Mouse (Mus musculus): ENCODE results near the gene Asic2. TPM values are rescaled to one million over a fixed set of nuclear protein-coding genes. Genes with fewer than 3 reads are reported as not detected.

Asic2 gene
- polyA plus RNA-seq, 1 experiment from 2014 or later, result 1.7 TPM

DNA sequence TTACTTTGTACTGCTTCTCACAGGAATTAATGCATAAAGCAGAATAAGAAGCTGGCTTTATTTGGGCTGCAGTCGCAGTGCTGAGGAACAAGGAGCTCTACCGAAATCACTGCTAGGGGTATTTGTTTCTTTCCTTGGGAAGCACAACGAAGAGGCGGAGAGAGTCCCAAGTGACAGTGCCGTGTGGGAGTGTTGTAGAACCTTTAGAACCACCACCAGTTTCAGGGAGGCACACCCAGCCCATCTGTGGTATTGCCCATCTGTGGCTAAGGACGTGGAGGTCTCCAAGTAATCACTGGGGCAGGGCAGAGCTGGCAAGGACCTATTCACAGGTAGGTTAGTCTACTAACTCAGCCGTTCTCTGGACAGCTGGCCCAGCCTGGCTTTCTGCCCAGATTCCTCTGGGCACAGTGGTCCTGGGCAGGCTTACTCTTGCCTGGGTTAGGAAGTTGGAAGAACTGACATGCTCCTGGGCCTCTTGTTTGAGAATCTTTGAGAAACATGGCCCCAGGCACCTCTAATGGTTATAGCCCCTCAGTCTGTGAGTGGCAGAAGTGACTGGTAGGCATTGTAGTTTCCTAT is 1085.9 kb downstream of the Asic2 start:
- Histone ChIP-seq H3K36me3 (no peaks in the 10 kb centered on the region), H3K9me3 (replicated peaks) (no peaks in the 10 kb centered on the region), H3K4me1 (no peaks in the 10 kb centered on the region), H3K27me3 (ENCODE audit: low read depth, poor library complexity, severe bottlenecking) (0 out of 2 replicates have a peak, but pooled peaks cover 6% of the 10 kb centered on the region), H3K27ac (replicated peaks) (no peak overlapping the region), H3K4me3 (no peak overlapping the region)
- no peak for DNase-seq (ENCODE audit: low spot score)
- WGBS, result 89% methylated on average over 7 of the region's 7 CpGs

DNA sequence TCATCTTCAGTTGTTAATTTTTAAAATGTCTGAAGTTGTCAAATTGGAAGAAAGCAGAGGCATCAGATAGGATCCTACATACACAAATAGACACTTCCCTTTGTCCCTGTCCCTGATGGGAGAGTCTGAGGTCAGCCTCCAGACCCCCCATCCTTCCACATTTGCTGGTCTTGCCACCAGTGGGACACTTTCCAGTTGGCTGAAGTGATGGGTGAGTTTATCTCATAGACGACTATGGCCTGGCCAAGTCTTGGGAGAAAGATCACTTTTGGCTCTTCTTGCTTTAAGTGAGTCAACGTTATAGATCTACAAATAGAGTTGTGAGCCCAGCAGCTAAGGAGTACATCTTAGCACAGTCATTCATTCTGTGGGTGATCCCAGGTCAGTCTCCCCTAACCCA is 1090.2 kb downstream of the Asic2 start:
- Histone ChIP-seq H3K4me1 (no peaks in the 10 kb centered on the region), H3K36me3 (no peaks in the 10 kb centered on the region), H3K4me3 (no peak overlapping the region), H3K9me3 (replicated peaks) (no peaks in the 10 kb centered on the region), H3K27me3 (ENCODE audit: low read depth, poor library complexity, severe bottlenecking) (no peaks in the 10 kb centered on the region), H3K27ac (replicated peaks) (no peak overlapping the region)
- 93% methylated on average over 2 of the region's 2 CpGs for WGBS
- no peak for DNase-seq (ENCODE audit: low spot score)

DNA sequence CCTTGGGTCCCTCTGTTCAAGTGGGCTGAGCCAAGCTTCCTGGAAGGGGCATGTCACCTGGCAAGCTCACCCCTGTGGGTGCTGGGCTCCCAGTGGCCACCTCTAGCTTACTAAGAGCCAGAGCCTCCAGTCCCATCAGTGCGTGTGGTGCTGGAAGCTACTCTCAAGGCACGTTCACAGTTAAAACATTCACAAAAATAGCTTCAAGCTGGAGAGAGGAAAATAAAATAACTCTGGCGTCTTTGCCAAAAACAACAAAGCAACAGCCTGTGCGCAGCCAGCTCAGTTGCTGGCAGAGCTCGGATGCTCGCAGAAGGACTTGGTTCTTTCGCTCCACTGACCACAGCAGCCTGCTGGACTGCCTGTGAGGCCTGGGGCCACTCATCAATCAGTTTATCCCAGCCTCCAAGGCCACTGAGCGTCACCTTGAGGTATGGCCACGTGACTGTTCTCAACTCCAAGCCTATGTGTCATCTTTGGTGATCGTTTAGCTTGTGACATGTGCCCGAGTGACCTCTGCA is 1091.1 kb downstream of the Asic2 start:
- WGBS, result 82% methylated on average over 11 of the region's 11 CpGs
- no peaks in the 10 kb centered on the region for H3K9me3 ChIP-seq (replicated peaks)
- DNase-seq (ENCODE audit: low spot score), result no peak

DNA sequence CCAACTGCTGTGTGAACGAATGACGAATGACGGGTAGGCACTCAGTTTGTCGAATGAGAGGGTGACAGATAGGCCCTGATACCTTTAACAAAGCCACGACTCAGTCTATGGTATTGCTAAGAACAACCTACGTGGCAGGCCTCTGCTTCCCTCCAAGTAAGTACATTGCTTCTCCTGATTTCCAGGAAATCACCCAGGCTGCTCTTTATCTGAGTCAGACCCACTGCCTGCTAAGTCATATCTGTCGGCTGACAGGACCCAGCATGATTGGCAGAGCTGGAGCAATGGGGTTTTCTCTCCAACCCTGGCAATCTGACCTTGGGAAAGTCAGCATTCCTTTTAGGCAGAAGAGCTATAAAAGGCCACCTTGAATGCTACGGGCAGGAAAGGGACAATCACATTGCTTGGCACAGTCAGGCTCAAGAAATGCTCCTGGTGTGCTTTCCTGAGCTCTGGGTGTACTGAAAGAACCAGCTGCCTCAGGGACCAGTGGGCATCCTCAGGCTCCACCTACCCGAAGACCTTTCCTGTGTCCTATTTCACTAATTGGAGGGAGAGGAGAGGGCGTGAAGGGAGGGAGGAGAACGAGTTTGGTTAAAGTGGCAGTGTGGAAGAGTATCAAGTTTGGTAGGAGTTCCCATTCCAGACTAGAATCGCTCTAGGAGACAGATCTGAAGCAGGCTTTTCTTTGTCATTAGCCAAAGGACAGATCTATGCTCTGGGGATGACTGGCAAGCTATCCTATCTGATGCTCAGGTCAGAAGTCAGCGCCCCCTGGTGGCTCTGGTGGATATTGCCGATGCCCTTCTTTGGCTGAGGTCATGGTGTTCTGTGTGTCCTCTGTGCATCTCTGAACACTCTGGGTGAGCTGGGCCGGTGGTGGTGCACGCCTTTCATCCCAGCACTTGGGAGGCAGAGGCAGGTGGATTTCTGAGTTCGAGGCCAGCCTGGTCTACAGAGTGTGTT is 1095.5 kb downstream of the Asic2 start:
- Histone ChIP-seq H3K27me3 (ENCODE audit: low read depth, poor library complexity, severe bottlenecking) (no peaks in the 10 kb centered on the region), H3K4me3 (no peak overlapping the region), H3K36me3 (no peaks in the 10 kb centered on the region), H3K27ac (replicated peaks) (no peak overlapping the region), H3K9me3 (replicated peaks) (no peaks in the 10 kb centered on the region), H3K4me1 (no peaks in the 10 kb centered on the region)
- WGBS, result 73% methylated on average over 17 of the region's 17 CpGs
- peak; percentile 80 for DNase-seq (ENCODE audit: low spot score)

More for the DNA sequence above, 1091.1 kb downstream of the Asic2 start:
- H3K4me3 ChIP-seq, result no peak overlapping the region
- H3K36me3 ChIP-seq, result no peaks in the 10 kb centered on the region
- no peaks in the 10 kb centered on the region for H3K4me1 ChIP-seq
- H3K27me3 ChIP-seq (ENCODE audit: low read depth, poor library complexity, severe bottlenecking), result no peaks in the 10 kb centered on the region
- no peak overlapping the region for H3K27ac ChIP-seq (replicated peaks)

DNA sequence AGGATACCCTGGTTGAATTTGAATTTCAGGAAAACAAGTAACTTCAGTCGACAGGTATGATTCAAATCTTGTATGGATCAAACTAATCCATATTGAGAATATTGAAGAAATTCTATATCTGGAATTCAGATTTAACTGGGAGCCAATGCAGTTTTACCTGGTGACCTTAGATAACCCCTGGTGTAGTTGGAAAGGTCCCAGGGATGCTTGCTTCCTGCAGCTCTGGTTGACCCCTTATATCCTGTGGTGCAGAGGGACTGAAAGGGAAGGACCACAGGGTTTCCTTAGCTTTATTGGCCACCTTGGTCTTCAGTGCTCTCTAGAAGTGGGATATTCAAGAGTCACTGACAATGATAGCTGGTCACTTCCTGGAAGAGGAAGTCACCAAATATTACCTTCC is 1100.2 kb downstream of the Asic2 start:
- Histone ChIP-seq H3K4me3 (no peak overlapping the region), H3K9me3 (replicated peaks) (no peaks in the 10 kb centered on the region), H3K27me3 (ENCODE audit: low read depth, poor library complexity, severe bottlenecking) (no peaks in the 10 kb centered on the region), H3K4me1 (no peaks in the 10 kb centered on the region; the same call in 1 of the 2 replicates), H3K27ac (replicated peaks) (no peak overlapping the region), H3K36me3 (no peaks in the 10 kb centered on the region)
- 94% methylated on average over 1 of the region's 1 CpGs for WGBS
- no peak for DNase-seq (ENCODE audit: low spot score)

DNA sequence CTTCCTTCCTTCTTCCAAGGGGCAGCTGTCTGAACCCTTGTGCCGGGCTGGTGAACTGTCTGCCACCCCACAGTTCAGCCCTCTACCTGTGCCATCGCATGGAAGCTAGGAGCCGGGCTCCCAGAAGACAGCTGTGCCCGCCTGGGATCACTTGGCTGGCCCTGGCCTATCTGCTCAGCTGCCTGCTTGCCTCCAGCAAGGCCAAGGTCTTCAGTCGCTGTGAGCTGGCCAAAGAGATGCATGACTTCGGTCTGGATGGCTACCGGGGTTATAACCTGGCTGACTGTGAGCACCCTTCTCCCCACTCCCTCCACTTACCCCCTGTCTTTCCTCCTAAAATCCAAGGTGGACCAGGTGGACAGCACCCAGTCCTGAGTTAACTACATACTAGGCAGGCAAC is 1105.3 kb downstream of the Asic2 start:
- Histone ChIP-seq H3K9me3 (replicated peaks) (no peaks in the 10 kb centered on the region), H3K27ac (replicated peaks) (no peak overlapping the region), H3K4me3 (no peak overlapping the region), H3K27me3 (ENCODE audit: low read depth, poor library complexity, severe bottlenecking) (no peaks in the 10 kb centered on the region), H3K36me3 (no peaks in the 10 kb centered on the region), H3K4me1 (no peaks in the 10 kb centered on the region; the same call in 1 of the 2 replicates)
- no peak for DNase-seq (ENCODE audit: low spot score)
- WGBS, result 91% methylated on average over 7 of the region's 7 CpGs

DNA sequence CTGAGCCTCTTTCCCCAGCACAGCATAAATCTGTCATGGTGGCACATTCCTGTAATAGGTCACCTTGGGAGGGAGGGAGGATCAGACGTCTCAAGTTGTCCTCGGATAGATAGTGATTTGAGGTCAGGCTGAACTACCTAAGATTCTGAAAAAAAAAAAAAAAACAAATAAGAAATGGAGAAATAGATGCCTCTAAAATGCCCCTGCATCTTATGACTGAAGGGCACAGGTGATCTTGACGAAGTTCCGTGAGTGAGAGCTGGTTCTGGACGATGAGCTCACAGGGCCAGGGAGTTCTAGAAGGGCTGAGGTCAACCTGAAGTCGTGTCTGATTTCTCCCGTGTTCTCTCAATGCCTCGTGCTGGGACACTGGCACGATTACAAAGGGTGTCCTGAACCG is 1110.2 kb downstream of the Asic2 start, which contains the start of gene Spaca3:
Spaca3 (plus strand) TSS at position 301 of the 400 bp plus-strand sequence.
- H3K36me3 ChIP-seq, result no peaks in the 10 kb centered on the region
- DNase-seq (ENCODE audit: low spot score), result no peak
- no peaks in the 10 kb centered on the region for H3K9me3 ChIP-seq (replicated peaks)
- no peak within 1 kb of the TSS for H3K27ac ChIP-seq (replicated peaks)
- H3K4me1 ChIP-seq, result peaks cover 3% of the 10 kb centered on the region; the same call in 1 of the 2 replicates
- H3K27me3 ChIP-seq (ENCODE audit: low read depth, poor library complexity, severe bottlenecking), result no peaks in the 10 kb centered on the region
- H3K4me3 ChIP-seq, result no peak within 1 kb of the TSS
- WGBS, result 81% methylated on average over 10 of the region's 10 CpGs

DNA sequence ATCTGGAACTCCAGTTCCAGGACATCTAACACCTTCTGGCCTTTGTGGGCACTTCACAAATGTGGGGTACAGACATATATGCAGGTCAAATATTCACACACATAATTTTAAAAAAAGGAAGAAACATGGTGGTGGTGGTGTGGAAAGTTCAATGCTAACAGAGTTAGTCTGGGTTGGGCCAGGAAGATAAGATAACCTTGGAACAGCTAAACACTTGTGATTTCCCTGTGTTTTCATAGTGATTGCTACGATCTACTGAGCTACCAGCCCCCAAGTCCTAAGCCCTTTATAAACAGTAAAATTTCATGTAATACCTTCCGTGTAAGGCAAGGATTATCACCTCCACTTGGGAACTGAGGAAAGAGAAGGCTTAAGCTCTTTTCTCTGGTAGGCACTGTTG is 1111.4 kb downstream of the Asic2 start:
- H3K4me3 ChIP-seq, result no peak overlapping the region
- DNase-seq (ENCODE audit: low spot score), result no peak
- 82% methylated on average over 2 of the region's 2 CpGs for WGBS
- H3K9me3 ChIP-seq (replicated peaks), result no peaks in the 10 kb centered on the region
- peaks cover 9% of the 10 kb centered on the region for H3K4me1 ChIP-seq
- H3K36me3 ChIP-seq, result no peaks in the 10 kb centered on the region
- no peaks in the 10 kb centered on the region for H3K27me3 ChIP-seq (ENCODE audit: low read depth, poor library complexity, severe bottlenecking)
- H3K27ac ChIP-seq (replicated peaks), result no peak overlapping the region

DNA sequence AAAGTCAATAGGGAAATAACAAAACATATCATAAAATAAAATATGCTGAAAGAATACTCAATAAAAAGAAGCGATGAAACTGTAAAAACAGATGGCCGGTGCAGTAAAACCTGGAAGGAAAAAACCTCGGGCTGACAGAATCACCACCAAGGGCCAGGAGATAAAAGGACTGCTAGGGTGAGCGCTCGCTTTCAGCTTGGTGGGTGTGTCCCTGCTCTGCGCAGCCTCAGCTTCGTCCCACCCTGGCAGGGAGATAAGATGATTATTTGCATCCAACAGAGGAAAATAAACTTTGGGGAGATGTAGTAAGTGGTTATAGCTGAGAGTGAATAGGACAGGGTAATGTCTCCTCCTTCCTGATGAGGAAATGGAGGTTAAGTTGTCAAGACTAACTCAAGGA is 1113.3 kb downstream of the Asic2 start:
- H3K4me3 ChIP-seq, result no peak overlapping the region
- 62% methylated on average over 7 of the region's 7 CpGs for WGBS
- H3K9me3 ChIP-seq (replicated peaks), result no peaks in the 10 kb centered on the region
- no peak for DNase-seq (ENCODE audit: low spot score)
- no peaks in the 10 kb centered on the region for H3K36me3 ChIP-seq
- H3K27ac ChIP-seq (replicated peaks), result no peak overlapping the region
- H3K4me1 ChIP-seq, result peaks cover 9% of the 10 kb centered on the region
- H3K27me3 ChIP-seq (ENCODE audit: low read depth, poor library complexity, severe bottlenecking), result no peaks in the 10 kb centered on the region

DNA sequence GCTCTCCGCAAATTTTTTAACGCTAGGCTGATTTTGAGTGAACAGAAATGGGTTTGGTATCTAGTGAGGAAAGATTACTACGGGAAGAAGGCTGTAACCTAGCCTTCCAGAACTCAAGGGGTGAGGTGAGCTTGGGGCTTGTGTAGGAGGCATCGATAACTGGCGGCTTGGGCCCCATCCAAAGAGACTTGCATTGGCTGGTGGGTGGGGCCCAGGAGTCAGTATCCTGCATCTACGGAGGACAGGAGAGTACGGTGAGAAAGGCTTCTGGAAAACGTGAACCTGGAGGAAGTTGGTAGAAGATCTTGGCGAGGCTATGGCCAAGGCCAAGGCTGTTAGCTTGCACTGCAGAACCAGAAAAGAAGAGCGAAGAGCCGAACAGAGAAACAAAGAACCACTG is 1113.8 kb downstream of the Asic2 start:
- H3K4me3 ChIP-seq, result no peak overlapping the region
- no peaks in the 10 kb centered on the region for H3K36me3 ChIP-seq
- no peak overlapping the region for H3K27ac ChIP-seq (replicated peaks)
- H3K27me3 ChIP-seq (ENCODE audit: low read depth, poor library complexity, severe bottlenecking), result no peaks in the 10 kb centered on the region
- 88% methylated on average over 11 of the region's 11 CpGs for WGBS
- H3K9me3 ChIP-seq (replicated peaks), result no peaks in the 10 kb centered on the region
- DNase-seq (ENCODE audit: low spot score), result no peak
- peaks cover 9% of the 10 kb centered on the region for H3K4me1 ChIP-seq

DNA sequence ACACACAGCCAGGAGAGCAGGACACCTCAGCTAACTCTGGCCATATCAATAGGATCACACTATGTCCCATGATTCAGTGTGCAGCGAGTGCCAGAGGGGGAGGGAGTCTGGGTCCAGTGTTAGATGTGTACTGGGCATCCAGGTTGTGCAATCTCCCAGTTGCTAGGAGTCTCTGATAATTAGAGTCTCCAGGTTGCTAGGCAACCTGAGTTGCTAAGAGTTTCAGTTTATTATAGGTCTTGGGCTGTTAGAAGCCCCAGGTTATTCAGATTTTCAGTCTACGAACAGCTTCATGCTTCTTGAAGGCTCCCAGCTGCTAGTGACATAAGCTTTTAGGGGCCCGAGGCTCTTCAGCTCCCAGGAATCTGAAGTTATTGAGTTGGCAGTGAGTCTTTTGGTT is 1115.2 kb downstream of the Asic2 start:
- 74% methylated on average over 3 of the region's 3 CpGs for WGBS

DNA sequence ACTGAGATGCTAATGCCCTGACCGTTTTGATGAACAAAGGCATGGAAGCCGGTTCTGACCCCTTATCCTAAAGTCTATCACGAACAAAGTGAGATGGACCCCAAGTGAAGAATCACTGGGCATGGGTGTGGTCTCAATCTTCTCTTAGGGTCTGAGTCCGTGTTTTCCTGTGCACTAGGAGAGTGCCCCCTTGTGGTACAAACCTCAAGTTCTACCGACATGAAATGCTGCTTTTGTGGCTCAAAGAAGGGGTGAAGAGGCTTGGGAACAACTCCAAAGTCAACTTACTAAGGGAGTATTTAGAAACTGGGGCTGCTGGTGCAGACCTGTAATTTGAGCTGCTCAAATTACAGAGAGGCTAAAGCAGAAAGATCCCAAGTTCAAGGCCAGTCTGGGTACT is 1116.4 kb downstream of the Asic2 start:
- 44% methylated on average over 5 of the region's 5 CpGs for WGBS
- H3K27ac ChIP-seq (replicated peaks), result no peak overlapping the region
- peaks cover 16% of the 10 kb centered on the region for H3K4me1 ChIP-seq
- H3K4me3 ChIP-seq, result no peak overlapping the region
- no peaks in the 10 kb centered on the region for H3K36me3 ChIP-seq
- H3K9me3 ChIP-seq (replicated peaks), result no peaks in the 10 kb centered on the region
- no peaks in the 10 kb centered on the region for H3K27me3 ChIP-seq (ENCODE audit: low read depth, poor library complexity, severe bottlenecking)
- DNase-seq (ENCODE audit: low spot score), result peak; percentile 22

More for the DNA sequence above, 1115.2 kb downstream of the Asic2 start:
- no peak overlapping the region for H3K27ac ChIP-seq (replicated peaks)
- no peaks in the 10 kb centered on the region for H3K27me3 ChIP-seq (ENCODE audit: low read depth, poor library complexity, severe bottlenecking)
- peaks cover 12% of the 10 kb centered on the region for H3K4me1 ChIP-seq
- H3K36me3 ChIP-seq, result no peaks in the 10 kb centered on the region
- H3K9me3 ChIP-seq (replicated peaks), result no peaks in the 10 kb centered on the region
- DNase-seq (ENCODE audit: low spot score), result no peak
- H3K4me3 ChIP-seq, result no peak overlapping the region

DNA sequence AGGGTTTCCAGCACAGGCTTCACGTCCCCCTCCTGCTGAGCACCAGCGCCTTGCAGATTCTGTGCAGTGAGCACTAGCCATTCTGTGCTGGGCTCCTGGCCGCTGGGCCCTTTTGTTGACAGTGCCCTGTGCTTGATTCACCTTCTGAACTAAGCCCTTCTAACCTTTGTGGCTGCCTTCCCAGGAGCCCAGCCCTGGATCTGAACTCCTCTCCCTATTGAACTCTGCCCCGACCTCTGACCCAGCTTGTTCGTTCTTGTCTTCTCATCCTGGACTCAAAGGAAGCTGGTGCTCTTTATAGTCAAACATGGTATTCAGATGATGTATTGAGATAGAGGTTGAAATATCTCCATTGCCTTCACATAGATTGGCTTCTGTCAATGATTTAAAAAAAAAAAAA is 1120.1 kb downstream of the Asic2 start:
- Histone ChIP-seq H3K27ac (replicated peaks) (no peak overlapping the region), H3K36me3 (no peaks in the 10 kb centered on the region), H3K4me3 (no peak overlapping the region), H3K27me3 (ENCODE audit: low read depth, poor library complexity, severe bottlenecking) (no peaks in the 10 kb centered on the region), H3K4me1 (peaks cover 13% of the 10 kb centered on the region), H3K9me3 (replicated peaks) (no peaks in the 10 kb centered on the region)
- DNase-seq (ENCODE audit: low spot score), result no peak
- whole genome bisulfite sequencing, result 44% methylated on average over 5 of the region's 5 CpGs
